Mouse (Mus musculus) embryonic fibroblast, embryonic 13.5 days (primary cell): ENCODE measurements around the gene Topbp1. TPM values are rescaled to one million over a fixed set of nuclear protein-coding genes. Genes with fewer than 3 reads are reported as not detected.

Source experiments
- H3K27ac ChIP-seq: 2 replicates; pipeline ENCODE4 v1.5.1; 2012; ENCODE audit warnings: low read length, control low read depth, inconsistent platforms; ENCODE audit not compliant: insufficient read depth
- H3K4me1 ChIP-seq: 2 replicates; pipeline ENCODE4 v1.6.1; 2011; ENCODE audit warnings: low read length; ENCODE audit not compliant: control insufficient read depth, insufficient read depth
- H3K4me3 ChIP-seq: 2 replicates; pipeline ENCODE4 v1.5.1; 2011; ENCODE audit warnings: mild to moderate bottlenecking, control low read depth, low read length; ENCODE audit not compliant: insufficient read depth
- CTCF ChIP-seq: IDR thresholded peaks from 2 replicates; pipeline ENCODE4 v1.5.1; 2011; ENCODE audit warnings: mild to moderate bottlenecking, control low read depth, low read length, moderate library complexity, borderline replicate concordance; ENCODE audit not compliant: insufficient read depth
- POLR2A ChIP-seq: IDR thresholded peaks from 2 replicates; pipeline ENCODE4 v1.6.1; 2011; ENCODE audit warnings: low read depth, mild to moderate bottlenecking, control low read depth, low read length, moderate library complexity
- polyA plus RNA-seq: library from polyadenylated mRNA; stranded (reverse); fragments of >200 nt; gene quantifications from 2 replicates; pipeline ENCODE4 v1.2.4, GENCODE M21; 2011; ENCODE audit warnings: low read depth; ENCODE audit not compliant: missing spikeins, insufficient read length

Gene Topbp1
- polyA plus RNA-seq, 1 experiment: 78.8 TPM

GRCm38 (mm10) chr9:103380566-103380965, 75.6 kb downstream of the Topbp1 start:
- H3K4me1 ChIP-seq: peaks cover 8% of the 10 kb centered on the region
- H3K4me3 ChIP-seq: no peak overlapping the region
- no peak for TF ChIP-seq CTCF
- TF ChIP-seq POLR2A: no peak

DNA sequence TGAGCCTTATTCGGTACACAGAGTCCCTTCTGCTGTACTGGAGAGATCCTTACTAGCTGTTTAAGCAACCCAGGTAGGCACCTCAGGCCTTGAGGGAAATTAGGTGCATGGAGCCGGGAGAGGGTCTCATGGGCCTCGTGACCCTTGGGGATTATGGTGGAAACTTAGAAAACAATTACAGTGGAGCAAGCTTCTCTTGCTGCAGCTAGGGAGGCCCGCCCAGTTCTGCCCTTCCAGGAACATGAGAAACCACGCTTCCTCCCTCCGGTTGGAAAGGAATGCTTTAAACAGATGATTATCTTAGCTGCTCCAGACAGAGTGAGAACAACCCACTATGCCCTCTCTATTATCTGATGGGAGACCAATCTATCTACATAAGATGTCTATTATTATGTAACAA, 78.0 kb downstream of the Topbp1 start:
- Histone ChIP-seq H3K4me3 (no peak overlapping the region), H3K4me1 (0 out of 2 replicates have a peak, but pooled peaks cover 2% of the 10 kb centered on the region), H3K27ac (no peak overlapping the region)
- TF ChIP-seq POLR2A (no peak), CTCF (no peak)

More at GRCm38 (mm10) chr9:103380566-103380965, 75.6 kb downstream of the Topbp1 start:
- H3K27ac ChIP-seq: no peak overlapping the region

DNA sequence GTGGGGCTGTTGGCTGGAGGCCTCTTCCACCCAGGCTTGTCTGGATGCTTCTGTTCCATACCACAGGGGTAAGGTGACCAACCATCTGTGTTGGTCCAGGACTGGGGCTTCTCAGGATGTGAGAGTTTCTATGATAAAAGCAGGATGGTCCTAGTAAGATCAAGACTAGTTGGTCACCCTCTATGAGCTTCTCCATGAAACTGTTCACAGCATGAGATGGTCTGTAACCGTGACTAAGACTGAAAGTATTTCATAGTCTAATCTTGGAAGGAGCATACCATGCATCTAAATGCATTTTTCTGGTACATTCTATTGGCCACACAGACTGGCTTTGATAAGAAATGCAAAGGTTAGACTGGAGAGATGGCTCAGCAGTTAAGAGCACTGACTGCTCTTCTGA, 78.6 kb downstream of the Topbp1 start:
- H3K4me3 ChIP-seq: no peak overlapping the region
- 0 out of 2 replicates have a peak, but pooled peaks cover 2% of the 10 kb centered on the region for H3K4me1 ChIP-seq
- H3K27ac ChIP-seq: no peak overlapping the region
- TF ChIP-seq CTCF (no peak), POLR2A (no peak)

DNA sequence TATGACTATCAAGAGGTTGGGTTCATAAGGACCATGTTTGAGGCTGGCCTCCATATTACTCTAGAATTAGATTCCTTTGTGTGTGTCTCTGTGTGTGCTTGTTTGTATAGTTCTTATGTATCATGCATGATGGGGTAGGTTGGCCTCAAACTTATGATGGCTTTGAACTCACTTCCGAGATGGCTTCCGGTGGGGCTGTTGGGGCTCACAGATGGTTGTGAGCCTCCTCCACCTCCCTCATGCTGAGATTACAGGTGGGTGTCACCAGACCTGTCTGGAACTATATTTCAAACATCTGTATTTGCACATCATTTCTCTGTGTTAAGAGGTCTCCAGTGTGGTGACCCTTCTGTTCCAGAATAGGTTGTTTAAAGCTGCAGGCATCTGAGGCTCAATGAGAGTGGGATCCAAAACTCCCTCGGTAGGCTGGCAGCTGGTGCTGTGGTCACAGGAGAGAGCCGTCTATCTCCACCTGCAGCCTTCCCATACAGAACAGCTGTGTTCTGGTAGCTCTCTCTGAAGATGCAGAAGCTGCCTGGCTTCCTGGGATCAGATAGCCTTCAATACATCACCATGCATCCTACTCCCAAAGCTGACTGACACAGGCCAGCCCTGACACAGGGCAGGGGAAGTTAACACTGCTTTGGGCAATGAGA, 79.3 kb downstream of the Topbp1 start:
- TF ChIP-seq POLR2A (no peak), CTCF (no peak)
- H3K4me3 ChIP-seq: no peak overlapping the region
- H3K4me1 ChIP-seq: 0 out of 2 replicates have a peak, but pooled peaks cover 2% of the 10 kb centered on the region
- no peak overlapping the region for H3K27ac ChIP-seq

DNA sequence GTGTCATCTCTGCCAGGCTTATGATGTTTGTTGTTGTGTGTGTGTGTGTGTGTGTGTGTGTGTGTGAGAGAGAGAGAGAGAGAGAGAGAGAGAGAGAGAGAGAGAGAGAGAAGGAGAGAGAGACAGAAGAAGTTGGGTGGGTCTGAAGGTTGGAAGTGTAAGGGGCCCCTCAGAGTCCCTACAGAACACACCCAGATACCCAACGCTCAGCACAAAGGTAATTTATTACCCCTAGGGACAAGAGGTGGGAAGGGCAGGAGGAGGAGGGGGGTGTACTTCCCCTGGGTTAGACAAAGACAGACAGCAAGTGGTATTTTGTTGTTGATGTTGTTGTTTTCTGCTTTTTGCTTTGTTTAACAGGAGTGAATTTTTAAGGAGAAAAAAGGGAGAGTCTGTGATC, 80.6 kb downstream of the Topbp1 start:
- TF ChIP-seq POLR2A (no peak), CTCF (no peak)
- no peak overlapping the region for H3K4me3 ChIP-seq

GRCm38 (mm10) chr9:103386573-103386972, 81.6 kb downstream of the Topbp1 start:
- Histone ChIP-seq H3K27ac (no peak overlapping the region), H3K4me3 (no peak overlapping the region), H3K4me1 (0 out of 2 replicates have a peak, but pooled peaks cover 2% of the 10 kb centered on the region)
- TF ChIP-seq CTCF: no peak
- TF ChIP-seq POLR2A: no peak

More for the DNA sequence above, 80.6 kb downstream of the Topbp1 start:
- Histone ChIP-seq H3K27ac (no peak overlapping the region), H3K4me1 (0 out of 2 replicates have a peak, but pooled peaks cover 2% of the 10 kb centered on the region)

GRCm38 (mm10) chr9:103387011-103387653, 82.1 kb downstream of the Topbp1 start:
- H3K27ac ChIP-seq: no peak overlapping the region
- H3K4me1 ChIP-seq: 0 out of 2 replicates have a peak, but pooled peaks cover 2% of the 10 kb centered on the region
- TF ChIP-seq CTCF (no peak), POLR2A (no peak)
- H3K4me3 ChIP-seq: no peak overlapping the region

DNA sequence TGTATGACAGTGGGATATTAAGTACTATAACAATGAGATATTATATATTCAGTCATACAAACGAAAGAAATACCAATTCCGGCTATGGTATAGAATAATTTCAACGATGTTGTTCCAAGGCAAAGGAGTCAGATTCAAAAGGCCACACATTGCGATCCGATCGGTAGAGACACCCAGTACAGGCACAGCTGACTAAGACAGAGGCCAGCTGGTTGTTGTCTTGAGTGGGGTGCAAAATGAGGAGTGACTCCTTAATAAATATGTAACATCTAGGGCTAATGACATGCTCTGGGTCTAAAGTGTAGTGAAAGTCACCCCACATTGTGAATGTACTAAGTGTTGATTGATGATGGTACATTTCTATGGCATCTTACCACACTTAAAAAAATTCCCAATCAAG, 84.2 kb downstream of the Topbp1 start:
- H3K27ac ChIP-seq: no peak overlapping the region
- no peak overlapping the region for H3K4me3 ChIP-seq
- H3K4me1 ChIP-seq: no peaks in the 10 kb centered on the region
- no peak for TF ChIP-seq POLR2A
- no peak for TF ChIP-seq CTCF

GRCm38 (mm10) chr9:103391796-103392372, 86.9 kb downstream of the Topbp1 start:
- Histone ChIP-seq H3K4me1 (no peaks in the 10 kb centered on the region), H3K4me3 (no peak overlapping the region), H3K27ac (no peak overlapping the region)
- no peak for TF ChIP-seq POLR2A
- no peak for TF ChIP-seq CTCF

DNA sequence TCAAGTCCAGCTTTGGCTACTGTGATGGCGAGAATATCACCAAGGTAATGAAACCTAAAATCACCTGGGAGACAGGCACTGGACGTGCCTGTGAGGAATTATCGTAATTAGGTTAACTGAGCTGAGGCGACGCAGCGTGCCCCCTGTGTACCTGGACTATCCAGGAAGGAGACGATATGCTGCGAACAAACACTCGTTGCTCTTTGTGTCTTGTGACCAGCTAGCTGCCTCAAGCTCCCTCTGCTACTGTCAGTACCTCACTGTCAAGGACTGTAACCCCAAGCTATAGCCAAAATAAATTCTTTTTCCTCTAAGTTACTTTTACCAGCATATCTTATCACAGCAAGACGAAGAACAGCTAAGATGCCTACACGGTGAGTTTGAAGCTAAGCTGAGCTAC, 88.2 kb downstream of the Topbp1 start:
- TF ChIP-seq CTCF (no peak), POLR2A (no peak)
- H3K4me1 ChIP-seq: no peaks in the 10 kb centered on the region
- no peak overlapping the region for H3K27ac ChIP-seq
- no peak overlapping the region for H3K4me3 ChIP-seq
